Mouse (Mus musculus): Measurements from ENCODE around the gene Ccdc89. TPM values are rescaled to one million over a fixed set of nuclear protein-coding genes. Genes with fewer than 3 reads are reported as not detected.

The Ccdc89 gene
- 0.22 and 0.27 TPM in 2 replicates for polyA plus RNA-seq (2015; fragmentation: Nextera tagmentation; extraction: Ambion mirVana)

GRCm38 (mm10) chr7:90426020-90427001 lies at the start of gene Ccdc89:
TSS of gene Ccdc89 (plus strand) at chr7:90426577.

GRCm38 (mm10) chr7:90442518-90443080 lies 16.2 kb downstream of the Ccdc89 start, which contains the start of gene Crebzf:
TSS of gene Crebzf (plus strand) at chr7:90442729.

GRCm38 (mm10) chr7:90456845-90457468 lies 30.6 kb downstream of the Ccdc89 start, which contains the start of gene Tmem126a:
TSS of gene Tmem126a (minus strand) at chr7:90457229.

GRCm38 (mm10) chr7:90475793-90476312 lies 49.5 kb downstream of the Ccdc89 start, which contains the start of gene Tmem126b:
TSS of gene Tmem126b (minus strand) at chr7:90476001.

GRCm38 (mm10) chr7:90476313-90477245 lies 50.2 kb downstream of the Ccdc89 start, which contains the start of gene Dlg2:
TSS of gene Dlg2 (plus strand) at chr7:90476672.

Other genes with a start within 250 kb of the Ccdc89 start
- 0.55 and 0.59 TPM in 2 replicates for gene Ccdc83, start 160.8 kb upstream of the Ccdc89 start, polyA plus RNA-seq (2015; fragmentation: Nextera tagmentation; extraction: Ambion mirVana)
- gene Sytl2, start 124.3 kb upstream of the Ccdc89 start, polyA plus RNA-seq (2015; fragmentation: Nextera tagmentation; extraction: Ambion mirVana), result 31.3 and 37.1 TPM in 2 replicates
- gene Crebzf, start 16.2 kb downstream of the Ccdc89 start, polyA plus RNA-seq (2015; fragmentation: Nextera tagmentation; extraction: Ambion mirVana), result 14.3 and 15.4 TPM in 2 replicates
- gene Tmem126a, start 30.7 kb downstream of the Ccdc89 start, polyA plus RNA-seq (2015; fragmentation: Nextera tagmentation; extraction: Ambion mirVana), result 118 and 121 TPM in 2 replicates
- gene Tmem126b, start 49.4 kb downstream of the Ccdc89 start, polyA plus RNA-seq (2015; fragmentation: Nextera tagmentation; extraction: Ambion mirVana), result 26.3 and 28.3 TPM in 2 replicates
- gene Dlg2, start 50.1 kb downstream of the Ccdc89 start, polyA plus RNA-seq (2015; fragmentation: Nextera tagmentation; extraction: Ambion mirVana), result 2.2 and 2.4 TPM in 2 replicates

All from skeletal muscle tissue, postnatal 0 days (tissue).